Mouse (Mus musculus): Measurements from ENCODE around the gene Zfp454.
A peak's percentile ranks its signal among the peaks of the same experiment; 100 is the strongest.

GRCm38 (mm10) chr11:50847047-50847446, 40.4 kb downstream of the Zfp454 start:
- TF ChIP-seq CTCF (IDR thresholded peaks at IDR 0.05) = peak; percentile 60
- no peak for TF ChIP-seq EP300 (IDR thresholded peaks at IDR 0.05)
